Comparison of ENCODE assay signal across 8 mouse cellular contexts in genomic region chr7:45413864-45414739, GRCm38 (mm10). TPM values are rescaled to one million over a fixed set of nuclear protein-coding genes. Genes with fewer than 3 reads are reported as not detected.
DNase-seq lines count a peak whose midpoint lies in the region; ATAC-seq and TF ChIP-seq lines count a peak whose summit lies in the region.

No protein-coding gene starts in this region.

- no peak for TF ChIP-seq CTCF in stomach, postnatal 0 days (IDR thresholded peaks at IDR 0.05; ENCODE audit: low read depth)

- no peaks in the 10 kb centered on the region for H3K9me3 ChIP-seq in embryonic facial prominence, embryonic 10.5 days
- H3K9me3 ChIP-seq in intestine, embryonic 14.5 days (ENCODE audit: control insufficient read depth, low read length), result no peaks in the 10 kb centered on the region
- H3K9me3 ChIP-seq in lung, embryonic 16.5 days (ENCODE audit: control insufficient read depth, low read length), result no peaks in the 10 kb centered on the region
- no peaks in the 10 kb centered on the region for H3K9me3 ChIP-seq in stomach, postnatal 0 days (ENCODE audit: control insufficient read depth, low read length)

- peak; percentile 11 for DNase-seq in gastrocnemius, postnatal 10 days
- no peak for DNase-seq in gastrocnemius, postnatal 36 days
- peak; percentile 71 for DNase-seq in embryonic facial prominence, embryonic 10.5 days (ENCODE audit: low spot score)
- DNase-seq in intestine, embryonic 14.5 days (ENCODE audit: low spot score), result peak; percentile 70
- peak; percentile 43 for DNase-seq in stomach, postnatal 0 days (ENCODE audit: low spot score)
- no peak for DNase-seq in layer of hippocampus, adult 8-10 months (ENCODE audit: low spot score in 2 of 2)
- no peak for DNase-seq in gastrocnemius, postnatal 4 days (ENCODE audit: low spot score in 2 of 2)

- no peak for TF ChIP-seq EP300 in stomach, postnatal 0 days (optimal IDR thresholded peaks at IDR 0.05)

- H3K4me3 ChIP-seq in embryonic facial prominence, embryonic 10.5 days, result peak overlapping the region; percentile 70
- H3K4me3 ChIP-seq in intestine, embryonic 14.5 days (ENCODE audit: low read depth, low read length), result peak overlapping the region; percentile 52
- H3K4me3 ChIP-seq in lung, embryonic 16.5 days (ENCODE audit: low read length), result peak overlapping the region; percentile 63
- H3K4me3 ChIP-seq in stomach, postnatal 0 days (ENCODE audit: low read depth, low read length), result peak overlapping the region; percentile 54

- intact Hi-C loops in gastrocnemius, postnatal 36 days (cut with DNase I), result no loop called here

- H3K9ac ChIP-seq in intestine, embryonic 14.5 days (ENCODE audit: low read length), result peak overlapping the region; percentile 59
- peak overlapping the region; percentile 71 for H3K9ac ChIP-seq in lung, embryonic 16.5 days (ENCODE audit: low read length)
- H3K9ac ChIP-seq in stomach, postnatal 0 days (ENCODE audit: low read length), result peak overlapping the region; percentile 54

- peaks cover 42% of the 10 kb centered on the region for H3K4me1 ChIP-seq in embryonic facial prominence, embryonic 10.5 days
- peaks cover 35% of the 10 kb centered on the region for H3K4me1 ChIP-seq in intestine, embryonic 14.5 days (replicated peaks; ENCODE audit: control insufficient read depth, insufficient read depth, low read length)
- peaks cover 22% of the 10 kb centered on the region for H3K4me1 ChIP-seq in lung, embryonic 16.5 days (replicated peaks; ENCODE audit: control insufficient read depth, insufficient read depth, low read length)
- H3K4me1 ChIP-seq in stomach, postnatal 0 days (replicated peaks; ENCODE audit: control insufficient read depth, insufficient read depth), result no peaks in the 10 kb centered on the region

- ATAC-seq in intestine, embryonic 14.5 days (replicated peaks; ENCODE audit: low FRiP score, low TSS enrichment, low read depth), result peak; percentile 21; the same call in 1 of the 2 replicates
- peak; percentile 64 for ATAC-seq in lung, embryonic 16.5 days (ENCODE audit: low read depth)
- peak; percentile 36; the same call in 1 of the 2 replicates for ATAC-seq in stomach, postnatal 0 days (ENCODE audit: low FRiP score, low TSS enrichment)

- H3K36me3 ChIP-seq in embryonic facial prominence, embryonic 10.5 days (replicated peaks), result no peaks in the 10 kb centered on the region
- H3K36me3 ChIP-seq in intestine, embryonic 14.5 days (ENCODE audit: control insufficient read depth, insufficient read depth, low read length), result no peaks in the 10 kb centered on the region
- H3K36me3 ChIP-seq in lung, embryonic 16.5 days (ENCODE audit: control insufficient read depth, insufficient read depth, low read length), result no peaks in the 10 kb centered on the region
- H3K36me3 ChIP-seq in stomach, postnatal 0 days (ENCODE audit: control insufficient read depth, insufficient read depth, low read length), result no peaks in the 10 kb centered on the region

- peak overlapping the region; percentile 77 for H3K27ac ChIP-seq in embryonic facial prominence, embryonic 10.5 days (replicated peaks)
- H3K27ac ChIP-seq in intestine, embryonic 14.5 days (ENCODE audit: low read depth), result peak overlapping the region; percentile 73
- H3K27ac ChIP-seq in lung, embryonic 16.5 days (ENCODE audit: low read length), result peak overlapping the region; percentile 78
- H3K27ac ChIP-seq in stomach, postnatal 0 days (replicated peaks), result peak overlapping the region; percentile 30

- H3K27me3 ChIP-seq in embryonic facial prominence, embryonic 10.5 days (replicated peaks; ENCODE audit: low read depth, poor library complexity, severe bottlenecking), result peaks cover 100% of the 10 kb centered on the region
- H3K27me3 ChIP-seq in intestine, embryonic 14.5 days (replicated peaks; ENCODE audit: control insufficient read depth, insufficient read depth, low read length), result peaks cover 64% of the 10 kb centered on the region
- peaks cover 77% of the 10 kb centered on the region for H3K27me3 ChIP-seq in lung, embryonic 16.5 days (ENCODE audit: control insufficient read depth, insufficient read depth, low read depth, low read length)
- no peaks in the 10 kb centered on the region for H3K27me3 ChIP-seq in stomach, postnatal 0 days (ENCODE audit: control insufficient read depth, insufficient read depth, low read length)

- H3K4me2 ChIP-seq in intestine, embryonic 14.5 days (ENCODE audit: low read length), result peak overlapping the region; percentile 89
- H3K4me2 ChIP-seq in lung, embryonic 16.5 days (ENCODE audit: low read depth, low read length), result peak overlapping the region; percentile 93
- H3K4me2 ChIP-seq in stomach, postnatal 0 days (replicated peaks; ENCODE audit: low read depth), result peak overlapping the region; percentile 95

- WGBS in embryonic facial prominence, embryonic 10.5 days, result 1% methylated on average over 27 of the region's 27 CpGs
- 1% methylated on average over 27 of the region's 27 CpGs for WGBS in intestine, embryonic 14.5 days
- 2% methylated on average over 26 of the region's 27 CpGs for WGBS in lung, embryonic 16.5 days
- WGBS in stomach, postnatal 0 days, result 3% methylated on average over 25 of the region's 27 CpGs

RNA-seq across cellular contexts. Expression of gene Ntf5, which starts 0.6 kb away (rescaled TPM):
- 1 to 10 TPM; 1.4 to 1.8 TPM for total RNA-seq in gastrocnemius, postnatal 10 days (2021)
- 1 to 10 TPM; 3.4 to 5.5 TPM for total RNA-seq in gastrocnemius, postnatal 36 days (2021)
- 2.8 TPM in 2 replicates for polyA plus RNA-seq in embryonic facial prominence, embryonic 10.5 days (2016; fragmentation: Nextera tagmentation; extraction: Ambion mirVana)
- polyA plus RNA-seq in intestine, embryonic 14.5 days (2014; fragmentation: Nextera tagmentation; extraction: Ambion mirVana), result 2.3 and 3.9 TPM in 2 replicates
- polyA plus RNA-seq in lung, embryonic 16.5 days (2015; fragmentation: Nextera tagmentation; extraction: Ambion mirVana), result 3.2 and 3.5 TPM in 2 replicates
- polyA plus RNA-seq in stomach, postnatal 0 days (2015; fragmentation: Nextera tagmentation; extraction: Ambion mirVana), result 1.5 and 1.8 TPM in 2 replicates
- total RNA-seq in layer of hippocampus, adult 8-10 months (2022), result under 1 TPM in 3 of 4 experiments, not detected in 1; 0.31 to 0.39 (median 0.31) TPM
- under 1 TPM; 0.61 to 0.98 TPM for total RNA-seq in gastrocnemius, postnatal 4 days (2021)

RNA-seq across cellular contexts. Expression of gene Lhb, which starts 6.5 kb away (rescaled TPM):
- total RNA-seq in gastrocnemius, postnatal 10 days (2021), result not detected
- under 1 TPM; 0.54 to 0.67 TPM for total RNA-seq in gastrocnemius, postnatal 36 days (2021)
- polyA plus RNA-seq in embryonic facial prominence, embryonic 10.5 days (2016; fragmentation: Nextera tagmentation; extraction: Ambion mirVana), result 0.24 and 0.70 TPM in 2 replicates
- polyA plus RNA-seq in intestine, embryonic 14.5 days (2014; fragmentation: Nextera tagmentation; extraction: Ambion mirVana), result 0.38 and 0.47 TPM in 2 replicates
- polyA plus RNA-seq in lung, embryonic 16.5 days (2015; fragmentation: Nextera tagmentation; extraction: Ambion mirVana), result 2.3 and 3.3 TPM in 2 replicates
- polyA plus RNA-seq in stomach, postnatal 0 days (2015; fragmentation: Nextera tagmentation; extraction: Ambion mirVana), result not detected in 2 replicates
- total RNA-seq in layer of hippocampus, adult 8-10 months (2022), result under 1 TPM in 1 of 4 experiments, not detected in 3; 0.52 TPM
- total RNA-seq in gastrocnemius, postnatal 4 days (2021), result not detected

RNA-seq across cellular contexts. Expression of gene Kcna7, which starts 8.6 kb away (rescaled TPM):
- 10 to 100 TPM; 25.4 to 29.6 TPM for total RNA-seq in gastrocnemius, postnatal 10 days (2021)
- total RNA-seq in gastrocnemius, postnatal 36 days (2021), result 10 to 100 TPM; 78.3 to 85.9 TPM
- polyA plus RNA-seq in embryonic facial prominence, embryonic 10.5 days (2016; fragmentation: Nextera tagmentation; extraction: Ambion mirVana), result 0.06 TPM in 1 of 2 replicates, not detected in the other
- polyA plus RNA-seq in intestine, embryonic 14.5 days (2014; fragmentation: Nextera tagmentation; extraction: Ambion mirVana), result 0.11 TPM in 1 of 2 replicates, not detected in the other
- polyA plus RNA-seq in lung, embryonic 16.5 days (2015; fragmentation: Nextera tagmentation; extraction: Ambion mirVana), result not detected in 2 replicates
- polyA plus RNA-seq in stomach, postnatal 0 days (2015; fragmentation: Nextera tagmentation; extraction: Ambion mirVana), result 0.15 and 0.17 TPM in 2 replicates
- under 1 TPM in 1 of 4 experiments, not detected in 3; 0.14 TPM for total RNA-seq in layer of hippocampus, adult 8-10 months (2022)
- total RNA-seq in gastrocnemius, postnatal 4 days (2021), result 10 to 100 TPM; 11.4 to 12.8 TPM

RNA-seq across cellular contexts. Expression of gene Snrnp70, which starts 18.6 kb away (rescaled TPM):
- total RNA-seq in gastrocnemius, postnatal 10 days (2021), result 100 to 1,000 TPM; 123 to 156 TPM
- total RNA-seq in gastrocnemius, postnatal 36 days (2021), result 10 to 100 TPM; 70.2 to 84.1 TPM
- polyA plus RNA-seq in embryonic facial prominence, embryonic 10.5 days (2016; fragmentation: Nextera tagmentation; extraction: Ambion mirVana), result 285 and 287 TPM in 2 replicates
- 77.1 and 86.0 TPM in 2 replicates for polyA plus RNA-seq in intestine, embryonic 14.5 days (2014; fragmentation: Nextera tagmentation; extraction: Ambion mirVana)
- polyA plus RNA-seq in lung, embryonic 16.5 days (2015; fragmentation: Nextera tagmentation; extraction: Ambion mirVana), result 181 and 191 TPM in 2 replicates
- 73.7 and 78.8 TPM in 2 replicates for polyA plus RNA-seq in stomach, postnatal 0 days (2015; fragmentation: Nextera tagmentation; extraction: Ambion mirVana)
- total RNA-seq in layer of hippocampus, adult 8-10 months (2022), result 100 to 1,000 TPM; 387 to 503 (median 439) TPM
- total RNA-seq in gastrocnemius, postnatal 4 days (2021), result 100 to 1,000 TPM; 215 to 251 TPM

RNA-seq across cellular contexts. Expression of gene Gys1, which starts 20.5 kb away (rescaled TPM):
- 100 to 1,000 TPM; 142 to 150 TPM for total RNA-seq in gastrocnemius, postnatal 10 days (2021)
- total RNA-seq in gastrocnemius, postnatal 36 days (2021), result 100 to 1,000 TPM; 275 to 279 TPM
- polyA plus RNA-seq in embryonic facial prominence, embryonic 10.5 days (2016; fragmentation: Nextera tagmentation; extraction: Ambion mirVana), result 44.2 and 45.5 TPM in 2 replicates
- polyA plus RNA-seq in intestine, embryonic 14.5 days (2014; fragmentation: Nextera tagmentation; extraction: Ambion mirVana), result 36.0 and 36.2 TPM in 2 replicates
- 53.8 and 54.1 TPM in 2 replicates for polyA plus RNA-seq in lung, embryonic 16.5 days (2015; fragmentation: Nextera tagmentation; extraction: Ambion mirVana)
- polyA plus RNA-seq in stomach, postnatal 0 days (2015; fragmentation: Nextera tagmentation; extraction: Ambion mirVana), result 10.1 and 10.6 TPM in 2 replicates
- 10 to 100 TPM; 16.0 to 23.3 (median 20.2) TPM for total RNA-seq in layer of hippocampus, adult 8-10 months (2022)
- 100 to 1,000 TPM; 114 to 133 TPM for total RNA-seq in gastrocnemius, postnatal 4 days (2021)

Comparison
In these comparisons a context has a peak if more than half of its experiments do, and no peak if none do; other contexts are left out.
1. DNase-seq: peak in gastrocnemius, postnatal 10 days (single experiment), embryonic facial prominence, embryonic 10.5 days (single experiment), intestine, embryonic 14.5 days (single experiment) and stomach, postnatal 0 days (single experiment); none in gastrocnemius, postnatal 36 days (0 of 2), layer of hippocampus, adult 8-10 months (0 of 2) and gastrocnemius, postnatal 4 days (0 of 2).
2. RNA of gene Kcna7, which starts 8.6 kb away (total RNA-seq): 78.3 to 85.9 TPM in gastrocnemius, postnatal 36 days, 25.4 to 29.6 TPM in gastrocnemius, postnatal 10 days and 11.4 to 12.8 TPM in gastrocnemius, postnatal 4 days; 0.14 TPM in layer of hippocampus, adult 8-10 months; every median in the first group is over 10 times any median in the second.
3. Peak in every context shown above with its lines, with median percentiles within 50 percentile points of each other: H3K27ac ChIP-seq, H3K4me3 ChIP-seq, ATAC-seq, H3K4me2 ChIP-seq and H3K9ac ChIP-seq.